Mouse (Mus musculus) right cerebral cortex, postnatal 14 days (tissue): ENCODE results near the gene Gsdma2.
"Not testable (repeated sequence)": the region's sequence is repeated elsewhere in the genome, so short reads cannot be mapped to it uniquely, and the experiment has no call there.

ENCODE experiments used
- DNase-seq: peaks from one replicate; pipeline ENCODE4 v3.0.0; 2022

Gsdma2 gene

GRCm38 (mm10) chr11:98671284-98671815 lies 24.8 kb downstream of the Gsdma2 start:
- no peak for DNase-seq

- DNase-seq = no peak
Measured at GRCm38 (mm10) chr11:98671857-98672256, 25.3 kb downstream of the Gsdma2 start.

- no peak for DNase-seq
Measured at GRCm38 (mm10) chr11:98672482-98672881, 25.9 kb downstream of the Gsdma2 start.

GRCm38 (mm10) chr11:98673136-98673535 lies 26.6 kb downstream of the Gsdma2 start:
- DNase-seq = peak; percentile 44

- no peak for DNase-seq
Measured at GRCm38 (mm10) chr11:98675829-98676363, 29.3 kb downstream of the Gsdma2 start.

- DNase-seq = no peak
Measured at GRCm38 (mm10) chr11:98680023-98680422, 33.5 kb downstream of the Gsdma2 start.

GRCm38 (mm10) chr11:98680595-98680994 lies 34.0 kb downstream of the Gsdma2 start:
- DNase-seq = not testable (repeated sequence)

- DNase-seq = no peak
Measured at GRCm38 (mm10) chr11:98681186-98681585, 34.6 kb downstream of the Gsdma2 start.

- DNase-seq = peak; percentile 92
Measured at GRCm38 (mm10) chr11:98681786-98682745, 35.5 kb downstream of the Gsdma2 start, which contains the start of gene Psmd3. Psmd3 (plus strand) TSS chr11:98682554.

GRCm38 (mm10) chr11:98682811-98683210 lies 36.3 kb downstream of the Gsdma2 start:
- DNase-seq = no peak

- no peak for DNase-seq
Measured at GRCm38 (mm10) chr11:98685642-98686041, 39.1 kb downstream of the Gsdma2 start.

GRCm38 (mm10) chr11:98686976-98687375 lies 40.4 kb downstream of the Gsdma2 start:
- DNase-seq = no peak

- DNase-seq = no peak
Measured at GRCm38 (mm10) chr11:98688009-98688408, 41.5 kb downstream of the Gsdma2 start.

GRCm38 (mm10) chr11:98693201-98693600 lies 46.6 kb downstream of the Gsdma2 start:
- no peak for DNase-seq

GRCm38 (mm10) chr11:98693746-98694145 lies 47.2 kb downstream of the Gsdma2 start:
- DNase-seq = no peak

- DNase-seq = no peak
Measured at GRCm38 (mm10) chr11:98694301-98694700, 47.7 kb downstream of the Gsdma2 start.

- peak; percentile 54 for DNase-seq
Measured at GRCm38 (mm10) chr11:98695408-98695807, 48.8 kb downstream of the Gsdma2 start.

GRCm38 (mm10) chr11:98696454-98697216 lies 50.1 kb downstream of the Gsdma2 start:
- no peak for DNase-seq

- DNase-seq = no peak
Measured at GRCm38 (mm10) chr11:98697225-98697624, 50.7 kb downstream of the Gsdma2 start.

- no peak for DNase-seq
Measured at GRCm38 (mm10) chr11:98698849-98699640, 52.5 kb downstream of the Gsdma2 start.

- peak; percentile 80 for DNase-seq
Measured at GRCm38 (mm10) chr11:98699911-98700310, 53.4 kb downstream of the Gsdma2 start.

GRCm38 (mm10) chr11:98701213-98701670 lies 54.7 kb downstream of the Gsdma2 start, which contains the start of gene Csf3:
Csf3 (plus strand) TSS chr11:98701263.
- no peak for DNase-seq
